Mouse (Mus musculus) testis, adult 2 months (tissue): Measurements from ENCODE around the gene Cisd3. TPM values are rescaled to one million over a fixed set of nuclear protein-coding genes. Genes with fewer than 3 reads are reported as not detected.

Experiments used
- H3K27ac ChIP-seq: fragments of 200-500 bp; 2 replicates; pipeline ENCODE4 v1.5.1; 2012; ENCODE audit warnings: low read depth, low read length; ENCODE audit not compliant: control insufficient read depth, insufficient read depth
- H3K27me3 ChIP-seq: fragments of 200-500 bp; 2 replicates; pipeline ENCODE4 v1.6.1; 2012; ENCODE audit warnings: mild to moderate bottlenecking, low read length, moderate library complexity; ENCODE audit not compliant: control insufficient read depth, insufficient read depth
- H3K36me3 ChIP-seq: fragments of 200-500 bp; 2 replicates; pipeline ENCODE4 v1.6.1; 2012; ENCODE audit warnings: mild to moderate bottlenecking, low read length; ENCODE audit not compliant: control insufficient read depth, insufficient read depth
- H3K4me1 ChIP-seq: fragments of 200-500 bp; 2 replicates; pipeline ENCODE4 v1.6.1; 2012; ENCODE audit warnings: low read length; ENCODE audit not compliant: control insufficient read depth, insufficient read depth
- H3K4me3 ChIP-seq: fragments of 200-500 bp; 2 replicates; pipeline ENCODE4 v1.5.1; 2012; ENCODE audit warnings: low read depth, mild to moderate bottlenecking, low read length, moderate library complexity, mixed read lengths; ENCODE audit not compliant: control insufficient read depth
- CTCF ChIP-seq: fragments of 200-500 bp; IDR thresholded peaks from 2 replicates; pipeline ENCODE4 v1.5.1; 2012; ENCODE audit warnings: low read depth, mild to moderate bottlenecking, inconsistent platforms, low read length, moderate library complexity; ENCODE audit not compliant: control insufficient read depth, insufficient read depth, insufficient replicate concordance
- POLR2A ChIP-seq: fragments of 200-500 bp; IDR thresholded peaks from 2 replicates; pipeline ENCODE4 v1.6.1; 2012; ENCODE audit warnings: low read depth, mild to moderate bottlenecking, inconsistent platforms, low read length, moderate library complexity; ENCODE audit not compliant: control insufficient read depth
- polyA plus RNA-seq: library from polyadenylated mRNA; depleted of rRNA; stranded (reverse); fragments of >200 nt; gene quantifications from 2 replicates; pipeline ENCODE4 v1.2.3, GENCODE M21; 2012

Gene Cisd3
- polyA plus RNA-seq, 1 experiment = 17.6 TPM

DNA sequence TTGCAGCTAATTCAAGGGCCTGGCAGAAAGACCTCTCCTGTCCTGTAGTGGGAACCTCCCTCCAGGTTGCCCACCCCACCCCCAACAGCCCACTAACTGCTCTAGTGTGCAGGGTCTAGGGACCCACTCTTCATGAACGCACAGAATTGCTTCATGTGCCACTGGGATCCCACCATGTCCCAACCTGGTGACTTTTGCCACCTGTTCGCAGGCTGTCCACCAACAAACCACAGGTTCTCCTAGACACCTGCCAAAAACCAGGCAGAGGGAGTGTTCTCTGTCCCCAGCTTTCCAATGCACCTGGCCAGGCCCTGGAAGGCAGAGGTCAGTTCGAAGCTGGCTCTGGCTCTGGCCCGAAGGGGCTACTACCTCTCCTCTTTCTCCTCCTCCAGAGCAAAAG is 8.8 kb downstream of the Cisd3 start:
- TF ChIP-seq CTCF = no peak
- no peak for TF ChIP-seq POLR2A
- no peaks in the 10 kb centered on the region for H3K27me3 ChIP-seq
- no peaks in the 10 kb centered on the region for H3K36me3 ChIP-seq
- H3K4me1 ChIP-seq = peaks cover 18% of the 10 kb centered on the region
- no peak overlapping the region for H3K27ac ChIP-seq
- no peak overlapping the region for H3K4me3 ChIP-seq

DNA sequence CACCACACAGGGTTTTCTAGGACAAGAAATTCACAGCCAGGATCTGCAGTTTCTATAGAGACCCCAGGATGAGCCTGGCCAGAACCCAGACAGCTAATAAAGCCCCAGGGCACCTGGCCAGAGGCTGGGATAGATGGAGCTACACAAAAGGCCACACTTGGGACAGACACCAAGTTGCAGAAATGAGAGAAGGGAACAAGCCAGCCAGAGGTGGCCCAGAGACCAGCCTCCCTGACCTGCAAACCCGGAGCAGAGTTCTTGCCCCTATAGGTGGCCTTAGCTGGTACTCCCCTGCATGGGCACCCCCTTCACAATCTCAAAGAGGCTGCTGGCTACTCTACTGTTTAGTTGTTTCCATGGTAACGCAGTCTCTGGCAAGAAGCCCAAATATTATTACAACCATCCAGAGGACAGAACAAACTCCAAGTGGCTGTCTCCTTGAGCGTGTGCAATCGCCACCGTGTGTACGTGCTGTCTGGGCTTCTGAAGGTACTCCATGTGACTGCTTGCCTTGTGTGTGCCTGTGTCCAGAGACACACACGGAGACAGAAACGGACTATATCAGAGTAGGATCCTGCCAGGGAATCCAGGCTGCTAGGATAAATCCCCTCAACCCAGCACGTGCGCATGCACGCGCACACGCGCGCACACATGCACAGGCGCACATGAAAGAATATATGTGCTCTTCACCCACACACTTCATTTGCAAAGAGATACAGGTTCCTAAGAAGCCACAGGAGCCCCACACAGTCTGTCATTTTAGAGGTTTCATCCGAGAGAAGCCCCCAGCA is 9.5 kb downstream of the Cisd3 start:
- no peak overlapping the region for H3K4me3 ChIP-seq
- no peak for TF ChIP-seq CTCF
- no peak for TF ChIP-seq POLR2A
- H3K27me3 ChIP-seq = no peaks in the 10 kb centered on the region
- no peak overlapping the region for H3K27ac ChIP-seq
- no peaks in the 10 kb centered on the region for H3K36me3 ChIP-seq
- peaks cover 20% of the 10 kb centered on the region for H3K4me1 ChIP-seq

DNA sequence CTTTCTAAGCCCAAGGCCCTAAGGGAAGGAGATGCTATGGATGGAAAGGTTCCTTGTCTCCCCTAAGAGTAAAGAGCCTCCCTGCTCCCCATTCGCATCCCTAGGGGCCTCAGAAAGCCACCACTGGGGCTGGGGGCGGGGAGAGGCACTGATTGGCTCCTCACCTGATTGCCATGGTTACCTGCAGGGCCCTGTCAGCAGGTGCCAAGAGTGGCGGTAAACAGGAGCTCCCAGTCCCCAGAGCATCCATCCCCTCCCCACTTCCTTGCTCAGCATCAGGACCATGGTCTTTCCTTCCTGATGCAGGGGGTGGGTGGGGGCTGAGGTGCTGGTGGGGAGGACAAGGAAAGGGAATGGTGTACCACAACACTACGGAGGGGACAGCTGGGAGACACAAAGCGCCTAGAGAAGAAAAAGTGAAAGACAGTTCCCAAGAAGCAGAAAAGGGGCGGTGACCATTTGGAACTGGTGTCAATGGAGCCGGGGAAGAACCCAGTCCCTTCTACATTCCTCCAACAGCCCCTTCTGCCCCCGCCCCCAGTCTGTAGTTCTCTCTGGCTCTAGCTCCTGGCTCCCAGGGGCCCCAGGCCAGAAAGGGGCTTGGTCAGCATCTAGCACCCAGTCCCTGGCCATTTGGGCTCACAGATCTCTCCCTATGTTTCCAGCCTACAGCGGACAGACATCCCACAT is 10.2 kb downstream of the Cisd3 start:
- H3K27ac ChIP-seq = no peak overlapping the region
- H3K27me3 ChIP-seq = no peaks in the 10 kb centered on the region
- H3K36me3 ChIP-seq = no peaks in the 10 kb centered on the region
- H3K4me3 ChIP-seq = no peak overlapping the region
- no peak for TF ChIP-seq CTCF
- TF ChIP-seq POLR2A = no peak
- peaks cover 25% of the 10 kb centered on the region for H3K4me1 ChIP-seq

DNA sequence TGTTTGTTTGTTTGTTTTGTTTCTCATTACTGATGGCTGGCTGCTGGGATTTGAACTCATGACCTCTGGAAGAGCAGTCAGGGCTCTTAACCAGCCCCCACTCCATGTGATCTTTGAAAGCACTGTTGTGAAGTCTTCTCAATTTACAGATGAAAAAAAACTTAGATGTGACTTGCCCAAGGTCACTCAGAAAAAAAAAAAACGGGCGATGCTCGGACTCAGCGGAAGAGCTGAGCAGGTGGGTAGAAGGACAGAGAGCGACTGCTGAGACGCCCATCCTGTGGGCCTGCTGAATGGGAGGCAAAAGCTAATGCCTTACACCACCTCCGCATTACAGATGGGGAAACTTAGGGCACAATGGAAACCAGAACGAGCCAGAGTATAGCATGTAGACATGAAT is 11.0 kb downstream of the Cisd3 start:
- peaks cover 30% of the 10 kb centered on the region for H3K4me1 ChIP-seq
- no peaks in the 10 kb centered on the region for H3K36me3 ChIP-seq
- H3K27ac ChIP-seq = no peak overlapping the region
- H3K4me3 ChIP-seq = no peak overlapping the region
- TF ChIP-seq POLR2A = no peak
- H3K27me3 ChIP-seq = no peaks in the 10 kb centered on the region

DNA sequence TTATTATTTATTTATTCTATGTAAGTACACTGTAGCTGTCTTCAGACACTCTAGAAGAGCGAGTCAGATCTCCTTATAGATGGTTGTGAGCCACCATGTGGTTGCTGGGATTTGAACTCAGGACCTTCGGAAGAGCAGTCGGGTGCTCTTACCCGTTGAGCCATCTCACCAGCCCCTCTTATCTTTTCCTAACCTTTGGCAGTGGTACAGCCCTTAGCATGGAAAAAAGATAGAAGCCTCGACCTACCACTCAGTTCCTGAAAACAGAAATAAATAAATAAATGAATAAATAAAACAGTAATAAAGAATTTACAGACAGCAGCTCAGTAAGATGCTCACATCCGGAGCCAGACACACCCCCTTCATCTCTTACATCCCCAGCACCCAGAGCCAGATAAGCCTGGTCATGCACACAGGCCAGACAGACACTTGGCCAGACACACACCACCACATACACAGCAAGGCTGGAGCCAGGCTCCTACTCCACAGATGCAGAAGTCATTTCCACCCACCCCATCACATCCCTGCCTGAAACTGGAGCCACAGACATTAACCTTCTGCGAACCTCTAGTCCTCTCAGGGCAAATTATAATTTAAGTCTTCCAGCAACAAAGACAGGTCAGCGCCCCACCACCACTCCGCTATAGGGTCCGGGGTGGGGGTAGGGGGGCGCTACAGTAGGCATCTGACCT is 11.7 kb downstream of the Cisd3 start:
- Histone ChIP-seq H3K36me3 (no peaks in the 10 kb centered on the region), H3K27me3 (no peaks in the 10 kb centered on the region), H3K27ac (no peak overlapping the region), H3K4me1 (peaks cover 33% of the 10 kb centered on the region), H3K4me3 (no peak overlapping the region)
- TF ChIP-seq POLR2A (no peak), CTCF (no peak)

DNA sequence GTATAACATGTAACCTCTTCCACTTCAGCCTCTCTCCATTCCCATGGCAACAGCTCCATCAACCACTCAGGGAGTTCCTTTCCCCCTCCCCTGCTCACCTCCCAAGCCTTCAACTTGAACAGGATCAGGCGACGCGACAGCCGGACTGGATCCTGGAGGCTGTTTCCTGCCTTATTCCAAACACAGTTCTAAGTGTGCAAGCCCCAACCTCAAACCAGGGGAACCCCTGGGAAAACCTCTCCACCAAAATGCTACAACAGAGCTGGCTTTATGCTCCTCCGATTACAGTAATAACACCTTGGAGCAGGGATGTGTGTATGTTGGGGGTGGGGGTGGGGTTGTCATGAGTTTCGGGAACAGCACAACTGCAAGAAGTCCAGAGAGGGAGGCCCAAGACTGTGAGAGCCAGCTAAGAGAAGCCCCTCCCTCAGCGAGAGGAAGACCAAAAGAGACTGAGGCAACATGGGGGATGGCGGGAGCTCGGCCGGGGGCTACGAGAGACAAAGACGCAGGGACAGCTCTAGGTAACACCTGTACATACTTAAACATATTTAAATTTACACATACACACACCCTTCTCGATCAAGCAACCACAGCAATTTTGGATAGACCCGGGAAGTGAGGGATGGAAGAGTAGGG is 12.4 kb downstream of the Cisd3 start:
- TF ChIP-seq POLR2A = no peak
- TF ChIP-seq CTCF = no peak
- Histone ChIP-seq H3K4me1 (peaks cover 36% of the 10 kb centered on the region), H3K4me3 (no peak overlapping the region; the same call in 1 of the 2 replicates), H3K36me3 (no peaks in the 10 kb centered on the region), H3K27ac (no peak overlapping the region), H3K27me3 (no peaks in the 10 kb centered on the region)
